Mouse (Mus musculus): Measurements from ENCODE around the gene Chrm1. TPM values are rescaled to one million over a fixed set of nuclear protein-coding genes. Genes with fewer than 3 reads are reported as not detected.
A peak's percentile ranks its signal among the peaks of the same experiment; 100 is the strongest.

The Chrm1 gene
- polyA plus RNA-seq, 1 experiment from 2014 or later, result 0.83 TPM

GRCm38 (mm10) chr19:8661821-8662307 lies 1.7 kb upstream of the Chrm1 start:
- peaks cover 26% of the 10 kb centered on the region for H3K4me1 ChIP-seq
- H3K27ac ChIP-seq (replicated peaks), result no peak overlapping the region
- peak overlapping the region; percentile 83 for H3K4me2 ChIP-seq (replicated peaks)
- peak overlapping the region; percentile 26 for H3K9ac ChIP-seq
- no peak for ATAC-seq (ENCODE audit: insufficient number of reproducible peaks, low FRiP score, low TSS enrichment, low read depth)
- no peaks in the 10 kb centered on the region for H3K9me3 ChIP-seq (replicated peaks)
- WGBS, result under 1% methylated on average over 35 of the region's 35 CpGs
- 0 out of 2 replicates have a peak, but pooled peaks cover 2% of the 10 kb centered on the region for H3K27me3 ChIP-seq
- peak overlapping the region; percentile 43 for H3K4me3 ChIP-seq (replicated peaks)
- no peaks in the 10 kb centered on the region for H3K36me3 ChIP-seq

GRCm38 (mm10) chr19:8662337-8662736 lies 1.3 kb upstream of the Chrm1 start:
- Histone ChIP-seq H3K36me3 (no peaks in the 10 kb centered on the region), H3K27me3 (0 out of 2 replicates have a peak, but pooled peaks cover 2% of the 10 kb centered on the region), H3K4me1 (peaks cover 26% of the 10 kb centered on the region), H3K4me3 (replicated peaks) (peak overlapping the region; percentile 43), H3K9me3 (replicated peaks) (no peaks in the 10 kb centered on the region), H3K4me2 (replicated peaks) (peak overlapping the region; percentile 83), H3K9ac (no peak overlapping the region), H3K27ac (replicated peaks) (no peak overlapping the region)
- 0 out of 2 replicates have a peak, but pooled peaks have one; percentile 51 for ATAC-seq (ENCODE audit: insufficient number of reproducible peaks, low FRiP score, low TSS enrichment, low read depth)
- 2% methylated on average over 11 of the region's 11 CpGs for whole genome bisulfite sequencing

- Histone ChIP-seq H3K4me3 (replicated peaks) (peak overlapping the region; percentile 22), H3K36me3 (no peaks in the 10 kb centered on the region), H3K4me1 (peaks cover 26% of the 10 kb centered on the region), H3K9me3 (replicated peaks) (no peaks in the 10 kb centered on the region), H3K27me3 (0 out of 2 replicates have a peak, but pooled peaks cover 2% of the 10 kb centered on the region), H3K9ac (no peak overlapping the region), H3K4me2 (replicated peaks) (peak overlapping the region; percentile 43), H3K27ac (replicated peaks) (no peak overlapping the region)
- 22% methylated on average over 10 of the region's 10 CpGs for WGBS
- ATAC-seq (ENCODE audit: insufficient number of reproducible peaks, low FRiP score, low TSS enrichment, low read depth), result peak; percentile 21; the same call in 1 of the 2 replicates
Observed at GRCm38 (mm10) chr19:8663911-8664421, 377 bp downstream of the Chrm1 start.

GRCm38 (mm10) chr19:8664859-8665258 lies 1.3 kb downstream of the Chrm1 start:
- no peak overlapping the region for H3K27ac ChIP-seq (replicated peaks)
- H3K36me3 ChIP-seq, result no peaks in the 10 kb centered on the region
- no peak for ATAC-seq (ENCODE audit: insufficient number of reproducible peaks, low FRiP score, low TSS enrichment, low read depth)
- H3K4me3 ChIP-seq (replicated peaks), result no peak overlapping the region
- no peak overlapping the region for H3K9ac ChIP-seq
- H3K9me3 ChIP-seq (replicated peaks), result no peaks in the 10 kb centered on the region
- 0 out of 2 replicates have a peak, but pooled peaks cover 2% of the 10 kb centered on the region for H3K27me3 ChIP-seq
- H3K4me1 ChIP-seq, result peaks cover 26% of the 10 kb centered on the region
- H3K4me2 ChIP-seq (replicated peaks), result 0 out of 2 replicates have a peak overlapping the region, but pooled peaks have one; percentile 43
- WGBS, result 89% methylated on average over 3 of the region's 3 CpGs

GRCm38 (mm10) chr19:8665746-8666145 lies 2.2 kb downstream of the Chrm1 start:
- Histone ChIP-seq H3K4me1 (peaks cover 26% of the 10 kb centered on the region), H3K27me3 (0 out of 2 replicates have a peak, but pooled peaks cover 2% of the 10 kb centered on the region), H3K27ac (replicated peaks) (no peak overlapping the region), H3K9me3 (replicated peaks) (no peaks in the 10 kb centered on the region), H3K9ac (no peak overlapping the region), H3K4me3 (replicated peaks) (no peak overlapping the region), H3K4me2 (replicated peaks) (no peak overlapping the region), H3K36me3 (no peaks in the 10 kb centered on the region)
- 71% methylated on average over 5 of the region's 5 CpGs for WGBS
- ATAC-seq (ENCODE audit: insufficient number of reproducible peaks, low FRiP score, low TSS enrichment, low read depth), result no peak

- WGBS, result 90% methylated on average over 3 of the region's 3 CpGs
Observed at GRCm38 (mm10) chr19:8672859-8673258, 9.3 kb downstream of the Chrm1 start.

GRCm38 (mm10) chr19:8673336-8674063 lies 9.9 kb downstream of the Chrm1 start:
- ATAC-seq (ENCODE audit: insufficient number of reproducible peaks, low FRiP score, low TSS enrichment, low read depth), result no peak
- no peaks in the 10 kb centered on the region for H3K27me3 ChIP-seq
- no peak overlapping the region for H3K4me2 ChIP-seq (replicated peaks)
- H3K4me1 ChIP-seq, result 0 out of 2 replicates have a peak, but pooled peaks cover under 1% of the 10 kb centered on the region
- H3K9me3 ChIP-seq (replicated peaks), result no peaks in the 10 kb centered on the region
- no peak overlapping the region for H3K27ac ChIP-seq (replicated peaks)
- no peak overlapping the region for H3K9ac ChIP-seq
- no peaks in the 10 kb centered on the region for H3K36me3 ChIP-seq
- 70% methylated on average over 9 of the region's 9 CpGs for WGBS
- no peak overlapping the region for H3K4me3 ChIP-seq (replicated peaks)

More at GRCm38 (mm10) chr19:8672859-8673258, 9.3 kb downstream of the Chrm1 start:
- H3K9ac ChIP-seq, result no peak overlapping the region
- H3K4me1 ChIP-seq, result no peaks in the 10 kb centered on the region
- no peak for ATAC-seq (ENCODE audit: insufficient number of reproducible peaks, low FRiP score, low TSS enrichment, low read depth)
- no peaks in the 10 kb centered on the region for H3K36me3 ChIP-seq
- no peak overlapping the region for H3K27ac ChIP-seq (replicated peaks)
- H3K27me3 ChIP-seq, result no peaks in the 10 kb centered on the region
- no peak overlapping the region for H3K4me3 ChIP-seq (replicated peaks)
- H3K9me3 ChIP-seq (replicated peaks), result no peaks in the 10 kb centered on the region
- H3K4me2 ChIP-seq (replicated peaks), result no peak overlapping the region

GRCm38 (mm10) chr19:8679031-8679779 lies 15.6 kb downstream of the Chrm1 start:
- Histone ChIP-seq H3K9ac (peak overlapping the region; percentile 21; the same call in 1 of the 2 replicates), H3K27ac (replicated peaks) (peak overlapping the region; percentile 66; the same call in 1 of the 2 replicates), H3K4me3 (replicated peaks) (no peak overlapping the region; the same call in 1 of the 2 replicates), H3K9me3 (replicated peaks) (no peaks in the 10 kb centered on the region), H3K4me2 (replicated peaks) (peak overlapping the region; percentile 32), H3K36me3 (no peaks in the 10 kb centered on the region), H3K4me1 (peaks cover 21% of the 10 kb centered on the region), H3K27me3 (no peaks in the 10 kb centered on the region)
- 16% methylated on average over 18 of the region's 18 CpGs for WGBS
- ATAC-seq (ENCODE audit: insufficient number of reproducible peaks, low FRiP score, low TSS enrichment, low read depth), result no peak

GRCm38 (mm10) chr19:8681633-8682362 lies 18.2 kb downstream of the Chrm1 start:
- Histone ChIP-seq H3K4me2 (replicated peaks) (no peak overlapping the region), H3K36me3 (no peaks in the 10 kb centered on the region), H3K27ac (replicated peaks) (no peak overlapping the region), H3K27me3 (no peaks in the 10 kb centered on the region), H3K4me3 (replicated peaks) (no peak overlapping the region), H3K9ac (no peak overlapping the region), H3K9me3 (replicated peaks) (no peaks in the 10 kb centered on the region), H3K4me1 (peaks cover 21% of the 10 kb centered on the region)
- WGBS, result 82% methylated on average over 4 of the region's 4 CpGs
- no peak for ATAC-seq (ENCODE audit: insufficient number of reproducible peaks, low FRiP score, low TSS enrichment, low read depth)

- Histone ChIP-seq H3K27me3 (no peaks in the 10 kb centered on the region), H3K4me1 (peaks cover 21% of the 10 kb centered on the region), H3K4me2 (replicated peaks) (no peak overlapping the region), H3K36me3 (no peaks in the 10 kb centered on the region), H3K4me3 (replicated peaks) (no peak overlapping the region), H3K9ac (no peak overlapping the region), H3K9me3 (replicated peaks) (no peaks in the 10 kb centered on the region), H3K27ac (replicated peaks) (no peak overlapping the region)
- 0% methylated on average over 3 of the region's 3 CpGs for WGBS
- peak; percentile 48; the same call in 1 of the 2 replicates for ATAC-seq (ENCODE audit: insufficient number of reproducible peaks, low FRiP score, low TSS enrichment, low read depth)
Observed at GRCm38 (mm10) chr19:8682996-8683395, 19.4 kb downstream of the Chrm1 start.

Measured in embryonic facial prominence, embryonic 15.5 days (tissue).